Mouse (Mus musculus) lung, postnatal 36 days (tissue): ENCODE measurements around the gene Pdgfb.

ENCODE experiments used
- DNase-seq: peaks from one replicate; pipeline ENCODE4 v3.0.0; 2022; ENCODE audit warnings: mixed read lengths

Pdgfb gene

GRCm38 (mm10) chr15:80031133-80031532 lies 16.4 kb upstream of the Pdgfb start:
- no peak for DNase-seq

GRCm38 (mm10) chr15:80030399-80030798 lies 15.6 kb upstream of the Pdgfb start:
- DNase-seq, result no peak

GRCm38 (mm10) chr15:80028862-80029261 lies 14.1 kb upstream of the Pdgfb start:
- DNase-seq, result no peak

GRCm38 (mm10) chr15:80026689-80027353 lies 12.0 kb upstream of the Pdgfb start:
- DNase-seq, result no peak

GRCm38 (mm10) chr15:80026061-80026460 lies 11.3 kb upstream of the Pdgfb start:
- no peak for DNase-seq

- DNase-seq, result peak; percentile 41
Observed at GRCm38 (mm10) chr15:80025615-80026014, 10.8 kb upstream of the Pdgfb start.

- DNase-seq, result no peak
Observed at GRCm38 (mm10) chr15:80024331-80025313, 9.8 kb upstream of the Pdgfb start.

- DNase-seq, result no peak
Observed at GRCm38 (mm10) chr15:80020516-80020915, 5.7 kb upstream of the Pdgfb start.

- no peak for DNase-seq
Observed at GRCm38 (mm10) chr15:80019625-80020024, 4.8 kb upstream of the Pdgfb start.

- no peak for DNase-seq
Observed at GRCm38 (mm10) chr15:80019220-80019619, 4.4 kb upstream of the Pdgfb start.

GRCm38 (mm10) chr15:80016563-80017301 lies 2.0 kb upstream of the Pdgfb start:
- DNase-seq, result no peak

GRCm38 (mm10) chr15:80015211-80015952 lies 605 bp upstream of the Pdgfb start:
- no peak for DNase-seq

- no peak for DNase-seq
Observed at GRCm38 (mm10) chr15:80014031-80014320, 801 bp downstream of the Pdgfb start.

GRCm38 (mm10) chr15:80013256-80014030 lies 1.3 kb downstream of the Pdgfb start:
- no peak for DNase-seq

GRCm38 (mm10) chr15:80012527-80013201 lies 2.1 kb downstream of the Pdgfb start:
- DNase-seq, result peak; percentile 91

GRCm38 (mm10) chr15:80011778-80012526 lies 2.8 kb downstream of the Pdgfb start:
- peak; percentile 66 for DNase-seq

- DNase-seq, result no peak
Observed at GRCm38 (mm10) chr15:80011194-80011593, 3.6 kb downstream of the Pdgfb start.

- peak; percentile 72 for DNase-seq
Observed at GRCm38 (mm10) chr15:80010182-80010558, 4.6 kb downstream of the Pdgfb start.

GRCm38 (mm10) chr15:80009421-80010181 lies 5.2 kb downstream of the Pdgfb start:
- DNase-seq, result peak; percentile 54

- DNase-seq, result no peak
Observed at GRCm38 (mm10) chr15:80008461-80008860, 6.3 kb downstream of the Pdgfb start.
